Mouse (Mus musculus) activated CD4-positive, CD25-positive, alpha-beta regulatory T cell, adult 4 months (primary cell): ENCODE data around the gene Ell. TPM values are rescaled to one million over a fixed set of nuclear protein-coding genes. Genes with fewer than 3 reads are reported as not detected.
A peak's percentile ranks its signal among the peaks of the same experiment; 100 is the strongest.
"Not testable (repeated sequence)": the region's sequence is repeated elsewhere in the genome, so short reads cannot be mapped to it uniquely, and the experiment has no call there.

ENCODE experiments used
- ATAC-seq: one replicate; pipeline ENCODE4 v1.8.0; 2017
- polyA plus RNA-seq, 2 experiments: library from polyadenylated mRNA; unstranded; fragments of 100-300 nt; shearing (Covaris generic); gene quantifications; one replicate each; pipeline ENCODE4 v1.2.1; 2017

Ell gene
- polyA plus RNA-seq, 2 experiments from 2014 or later: 27.8 to 35.2 TPM

DNA sequence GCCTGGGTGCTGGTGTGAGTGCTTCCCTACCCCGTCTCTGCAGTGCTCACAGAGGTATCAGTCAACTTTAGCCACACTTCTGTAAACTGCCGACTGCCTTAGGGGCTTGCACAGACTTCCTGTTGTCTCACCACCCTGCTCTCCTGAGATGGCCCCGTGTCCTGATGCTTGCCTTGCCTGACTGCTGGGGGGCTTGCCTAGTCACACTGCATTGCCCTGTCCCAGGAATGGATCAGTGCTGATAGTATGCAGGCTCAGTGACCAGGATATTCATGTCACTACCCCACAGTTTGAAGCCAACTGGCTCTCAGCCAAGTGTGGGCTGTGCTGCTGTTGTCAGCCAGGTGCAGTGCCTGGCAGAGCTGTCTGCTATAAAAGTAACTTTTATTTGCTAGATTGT is 26.3 kb downstream of the Ell start:
- ATAC-seq: no peak

DNA sequence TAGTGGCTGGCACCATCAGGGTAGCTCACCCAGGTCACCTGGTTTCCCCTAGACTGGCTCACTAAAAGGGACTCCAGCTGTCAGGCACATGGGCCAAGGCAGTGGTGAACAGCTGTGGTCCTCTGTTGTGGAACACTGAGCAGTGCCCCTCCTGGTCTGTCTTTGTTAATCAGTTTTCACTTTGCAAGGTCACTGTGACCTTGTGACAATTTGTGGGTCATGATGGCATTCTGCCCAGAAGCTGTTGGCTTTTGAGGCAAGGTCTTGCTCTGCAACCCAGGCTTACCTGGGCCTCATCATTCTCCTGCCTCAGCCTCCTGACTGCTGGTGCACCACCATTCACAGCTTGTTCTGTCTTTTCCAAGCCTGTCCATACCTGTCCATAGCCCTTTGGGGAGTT is 31.1 kb downstream of the Ell start:
- no peak for ATAC-seq

DNA sequence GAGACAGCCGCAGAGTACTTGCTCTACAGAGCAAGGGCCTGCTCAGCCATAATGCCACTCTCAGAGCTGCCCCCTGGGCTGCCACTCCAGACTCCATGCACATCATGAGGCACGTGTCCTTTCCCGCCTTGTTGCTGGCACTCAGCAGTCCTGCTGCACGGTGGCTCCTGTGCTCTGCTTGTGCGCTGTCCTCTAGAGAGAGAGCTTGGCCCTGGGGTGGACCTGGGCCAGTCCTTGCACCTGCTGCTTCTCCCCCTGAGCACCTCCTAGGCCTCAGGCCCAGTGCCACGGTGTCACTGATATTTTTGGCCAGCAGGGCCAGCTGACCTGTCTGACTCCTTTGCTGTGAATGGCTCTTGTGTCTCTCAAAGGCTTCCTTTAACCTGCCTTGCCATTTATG is 31.7 kb downstream of the Ell start:
- ATAC-seq: no peak

DNA sequence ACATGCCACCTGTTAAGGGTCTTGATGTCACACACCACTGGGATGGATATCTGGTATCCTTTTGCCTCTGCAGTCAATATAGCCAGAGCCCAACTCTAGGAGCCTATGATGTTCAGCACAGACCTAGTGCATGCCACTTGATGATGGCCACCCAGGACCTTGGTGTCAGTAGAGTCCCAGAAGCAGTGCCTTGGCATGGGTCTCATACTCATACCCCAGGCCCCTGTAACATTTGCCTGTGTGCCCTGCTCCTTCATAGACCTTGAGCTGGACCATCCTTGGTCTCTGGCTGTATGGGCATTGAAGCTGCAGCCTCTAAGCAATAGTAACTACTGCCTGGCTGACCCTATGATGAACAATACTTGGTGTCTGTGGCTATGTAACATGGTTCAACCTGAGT is 35.0 kb downstream of the Ell start:
- no peak for ATAC-seq

DNA sequence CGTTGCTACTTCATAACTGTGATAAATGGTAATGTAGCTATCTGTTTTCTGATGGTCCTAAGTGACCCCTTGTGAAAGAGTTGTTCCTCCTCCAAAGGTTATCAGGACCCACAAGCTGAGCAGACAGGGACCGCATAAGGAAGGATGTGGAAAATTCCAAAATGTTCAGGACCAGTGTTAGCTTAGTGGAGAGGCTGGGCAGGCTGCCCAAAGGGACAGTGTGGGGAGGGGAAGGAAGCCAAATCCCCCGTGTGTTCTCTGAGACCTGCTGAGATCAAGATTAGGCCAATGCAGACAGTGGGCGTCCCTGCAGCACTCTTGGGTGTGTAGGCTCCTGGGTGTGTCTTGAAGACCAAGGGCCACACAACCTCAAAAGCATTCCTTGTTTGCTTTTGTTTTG is 35.7 kb downstream of the Ell start:
- no peak for ATAC-seq

DNA sequence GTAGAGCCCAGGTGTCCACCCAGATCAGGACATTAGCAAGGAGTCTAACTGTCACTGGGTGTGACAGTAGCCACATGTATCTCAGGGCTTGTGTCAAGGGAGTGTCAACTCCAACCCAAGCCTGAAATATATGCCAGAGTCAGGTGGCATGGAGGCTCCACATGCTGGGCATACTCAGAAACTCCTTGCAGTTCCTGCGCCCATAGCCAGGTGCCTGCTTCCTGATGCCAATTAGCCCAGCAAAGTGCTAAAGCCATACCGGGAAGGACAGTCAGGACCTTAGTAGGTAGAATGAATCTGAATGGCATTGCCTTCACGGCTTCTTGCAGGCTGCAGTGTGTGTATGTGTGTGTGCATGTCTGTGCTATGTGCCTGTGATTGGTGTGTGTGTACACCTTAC is 38.0 kb downstream of the Ell start:
- no peak for ATAC-seq

DNA sequence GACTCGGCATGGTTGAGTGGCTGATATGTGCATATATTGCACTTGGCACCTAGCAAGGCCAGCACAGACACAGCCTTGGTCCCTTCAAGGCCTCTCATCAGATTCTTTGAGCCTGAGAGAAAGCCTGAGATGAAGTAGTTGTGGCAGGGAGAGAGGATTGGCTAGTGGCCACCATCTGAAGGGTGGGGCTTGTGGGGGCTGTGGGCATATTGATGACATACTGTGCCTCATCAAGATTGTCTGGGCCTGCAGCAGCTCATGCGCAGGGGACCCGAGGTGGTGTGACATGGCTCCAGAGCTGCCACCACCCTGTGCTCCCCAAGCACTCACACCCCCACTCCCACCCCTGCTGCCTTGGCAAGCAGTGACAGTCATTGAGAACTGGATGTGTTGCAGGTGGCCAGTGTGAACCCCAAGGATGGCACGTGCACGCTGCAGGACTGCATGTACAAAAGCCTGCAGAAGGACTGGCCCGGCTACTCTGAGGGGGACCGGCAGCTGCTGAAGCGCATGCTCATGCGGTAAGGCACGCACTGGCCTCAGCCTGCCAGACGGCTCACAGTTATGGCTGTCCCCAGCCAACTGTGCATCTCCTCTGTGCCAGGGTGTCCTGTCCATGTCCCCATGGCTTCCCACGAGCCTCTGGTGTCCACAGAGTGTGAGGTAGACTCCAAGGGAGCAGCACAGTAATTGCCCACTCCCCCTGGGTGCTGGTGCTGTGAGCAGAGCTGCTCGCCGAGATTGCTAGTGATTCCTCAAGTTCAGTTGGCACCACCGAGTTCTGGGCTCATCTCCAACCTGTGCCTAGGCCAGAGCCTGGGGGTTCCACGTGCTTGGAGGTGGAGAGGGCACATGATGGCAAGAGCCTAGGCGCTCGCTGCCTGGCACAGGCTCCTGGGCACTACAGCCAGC is 44.5 kb downstream of the Ell start:
- no peak for ATAC-seq

DNA sequence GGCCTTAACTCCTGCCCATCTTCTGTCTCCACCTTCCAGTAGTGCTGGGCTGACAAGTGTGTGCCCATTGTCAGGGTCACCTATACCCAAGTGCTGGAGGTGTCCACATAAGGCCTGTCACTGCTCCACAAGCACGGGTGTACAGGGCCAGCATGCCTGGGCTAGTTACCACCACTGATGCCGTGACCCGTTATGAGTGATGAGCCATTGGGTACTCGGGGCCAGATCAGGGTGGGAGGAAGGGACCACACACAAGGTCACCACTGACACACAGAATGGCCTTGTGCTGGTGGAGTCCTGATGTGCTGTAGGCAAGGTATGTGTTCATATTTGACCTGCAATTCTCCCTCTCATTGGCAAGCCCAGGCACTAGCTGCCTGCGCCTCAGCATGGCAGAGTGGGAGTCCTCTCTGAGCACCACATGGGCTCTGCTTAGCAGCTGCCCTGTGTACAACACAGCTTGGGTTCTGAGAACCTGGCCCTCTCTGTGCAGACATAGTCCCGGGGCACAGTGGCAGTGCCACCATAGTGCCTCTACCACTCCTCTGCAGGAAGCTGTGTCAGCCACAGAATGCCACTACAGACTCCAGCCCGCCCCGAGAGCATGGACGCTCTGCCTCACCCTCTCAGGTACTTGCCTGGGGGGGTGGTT is 45.5 kb downstream of the Ell start:
- ATAC-seq: no peak

DNA sequence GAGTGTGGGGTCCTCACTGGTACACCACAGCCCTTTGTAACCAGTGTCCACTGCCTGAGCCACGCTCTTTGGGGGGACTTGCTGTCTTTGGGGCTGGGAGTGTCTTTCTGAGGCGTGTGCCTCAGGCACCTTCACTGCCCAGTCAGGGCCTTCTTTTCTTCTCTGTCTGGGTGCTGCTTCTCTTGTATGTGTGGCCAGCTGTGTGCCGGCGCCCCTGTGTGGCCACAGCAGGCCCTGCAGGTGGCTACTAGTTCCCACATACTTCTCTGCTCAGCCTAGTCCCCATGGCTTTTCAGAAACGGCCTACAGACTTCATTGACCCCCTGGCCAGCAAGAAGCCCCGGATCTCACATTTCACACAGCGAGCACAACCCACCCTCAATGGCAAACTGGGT is 46.0 kb downstream of the Ell start:
- ATAC-seq: no peak

DNA sequence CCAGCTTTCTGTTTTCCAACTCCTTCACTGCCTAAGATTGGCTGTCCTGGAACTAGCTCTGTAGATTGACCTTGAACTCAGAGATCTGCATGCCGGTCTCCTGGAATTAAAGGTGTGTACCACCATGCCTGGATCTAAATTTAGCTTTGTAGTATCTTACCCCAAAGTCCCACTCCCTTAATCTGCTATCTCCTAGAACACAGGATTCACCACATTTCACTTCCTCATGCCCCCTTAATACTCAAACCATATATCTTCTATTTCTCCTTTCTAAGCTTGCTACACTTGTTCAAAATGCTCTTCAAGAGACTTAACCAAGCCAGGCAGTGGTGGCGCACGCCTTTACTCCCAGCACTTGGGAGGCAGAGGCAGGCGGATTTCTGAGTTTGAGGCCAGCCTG is 48.7 kb downstream of the Ell start:
- not testable (repeated sequence) for ATAC-seq

DNA sequence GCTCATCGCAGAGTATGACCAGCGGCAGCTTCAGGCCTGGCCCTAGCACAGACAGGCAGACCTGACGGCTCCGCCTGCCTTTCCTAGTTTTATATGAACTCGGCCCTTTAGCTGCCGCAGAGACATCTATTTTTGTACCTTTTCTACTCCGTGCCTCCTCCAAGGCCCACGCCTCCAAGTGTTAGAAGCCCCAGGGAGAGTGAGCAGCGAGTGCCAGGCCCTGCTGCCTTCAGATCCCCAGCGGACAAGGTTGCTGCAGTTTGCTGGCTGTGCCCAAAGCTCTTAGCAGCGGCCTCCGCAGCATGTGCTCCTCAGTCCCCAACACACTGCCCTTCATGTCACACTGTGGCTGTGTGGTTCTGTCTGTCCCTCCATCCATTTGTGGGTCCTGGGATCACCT is 52.3 kb downstream of the Ell start:
- ATAC-seq: no peak

DNA sequence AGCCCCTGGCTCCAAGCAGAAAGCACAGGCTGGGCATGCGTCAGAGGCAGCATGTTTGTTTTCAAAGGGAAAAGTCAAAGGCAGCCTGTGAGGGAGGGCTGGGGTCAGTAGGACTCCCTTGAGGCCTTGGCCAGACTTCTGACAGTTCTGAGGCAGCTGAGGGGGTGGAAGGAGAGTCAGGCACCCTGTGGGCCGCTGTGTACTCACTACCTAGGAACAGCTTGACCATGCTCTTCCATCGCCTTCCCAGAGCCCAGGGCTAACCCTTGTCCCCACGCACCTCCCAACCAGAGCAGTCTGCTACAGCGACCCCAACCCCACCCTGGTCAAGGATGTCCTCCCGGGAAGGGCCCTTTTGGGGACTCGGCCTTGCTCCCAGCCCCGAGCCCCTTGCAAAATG is 53.9 kb downstream of the Ell start:
- no peak for ATAC-seq

DNA sequence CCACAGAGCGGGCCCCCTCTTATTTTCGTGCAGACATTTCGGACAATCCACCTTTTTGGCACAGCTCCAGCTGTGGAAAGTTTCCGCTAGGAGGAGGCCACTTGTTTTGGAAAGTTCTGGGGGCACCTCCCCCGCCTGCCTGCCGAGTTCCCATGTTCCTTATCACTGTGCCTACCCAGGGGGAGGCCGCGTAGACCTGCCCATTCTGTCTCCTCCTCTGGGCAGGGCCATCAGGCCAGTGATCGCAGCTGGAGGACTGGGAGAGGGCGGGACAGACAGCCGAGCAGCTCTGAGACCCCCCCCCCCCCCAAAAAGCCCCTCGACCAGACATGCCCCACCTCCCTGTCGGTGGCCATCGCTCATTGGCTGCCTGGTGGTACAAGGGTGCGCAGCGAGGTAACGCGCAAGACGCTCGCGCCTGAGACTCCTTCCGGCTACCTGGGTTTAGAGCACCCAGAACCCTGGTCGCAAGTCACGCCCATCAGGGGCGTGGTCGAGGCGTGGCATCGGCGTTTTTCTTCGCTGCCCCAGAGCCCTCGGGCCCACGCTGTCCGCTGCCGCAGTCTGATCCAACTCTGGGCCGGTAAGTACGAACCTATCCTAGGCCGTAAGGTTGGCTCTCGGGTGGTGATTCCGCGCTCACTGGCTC is 54.8 kb downstream of the Ell start, which contains the start of gene Isyna1:
Gene Isyna1 (plus strand): TSS at position 413 of the 649 bp plus-strand sequence.
- ATAC-seq: peak; percentile 97

DNA sequence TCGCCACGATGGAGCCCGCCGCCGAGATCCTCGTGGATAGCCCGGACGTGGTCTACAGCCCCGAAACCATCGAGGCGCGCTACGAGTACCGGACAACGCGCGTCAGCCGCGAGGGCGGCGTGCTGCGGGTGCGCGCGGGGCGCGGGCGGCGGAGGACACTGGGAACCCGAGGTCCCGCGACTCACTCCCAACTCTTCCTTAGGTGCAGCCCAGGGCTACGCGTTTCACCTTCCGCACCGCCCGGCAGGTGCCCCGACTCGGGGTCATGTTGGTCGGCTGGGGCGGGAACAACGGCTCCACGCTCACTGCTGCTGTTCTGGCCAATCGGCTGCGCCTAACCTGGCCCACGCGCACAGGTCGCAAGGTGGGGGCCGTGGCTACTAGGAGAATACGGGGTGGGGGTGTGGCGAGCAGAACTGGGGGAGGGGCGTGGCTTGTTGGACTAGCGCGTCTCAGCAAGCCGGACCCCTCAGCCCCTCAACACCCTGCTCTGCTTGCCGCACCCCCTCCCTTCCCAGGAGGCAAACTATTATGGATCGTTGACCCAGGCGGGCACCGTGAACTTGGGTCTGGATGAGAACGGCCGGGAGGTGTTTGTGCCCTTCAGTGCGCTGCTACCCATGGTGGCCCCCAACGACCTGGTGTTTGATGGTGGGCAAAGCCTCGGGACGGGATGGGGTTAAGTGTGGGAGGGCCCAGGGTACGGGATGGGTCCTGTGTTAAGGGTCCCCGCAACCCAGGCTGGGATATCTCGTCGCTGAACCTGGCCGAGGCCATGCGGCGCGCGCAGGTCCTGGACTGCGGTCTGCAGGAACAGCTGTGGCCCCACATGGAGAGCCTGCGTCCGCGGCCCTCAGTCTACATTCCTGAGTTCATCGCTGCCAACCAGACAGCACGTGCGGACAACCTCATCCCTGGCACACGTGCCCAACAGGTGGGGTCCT is 55.6 kb downstream of the Ell start:
- peak; percentile 28 for ATAC-seq

DNA sequence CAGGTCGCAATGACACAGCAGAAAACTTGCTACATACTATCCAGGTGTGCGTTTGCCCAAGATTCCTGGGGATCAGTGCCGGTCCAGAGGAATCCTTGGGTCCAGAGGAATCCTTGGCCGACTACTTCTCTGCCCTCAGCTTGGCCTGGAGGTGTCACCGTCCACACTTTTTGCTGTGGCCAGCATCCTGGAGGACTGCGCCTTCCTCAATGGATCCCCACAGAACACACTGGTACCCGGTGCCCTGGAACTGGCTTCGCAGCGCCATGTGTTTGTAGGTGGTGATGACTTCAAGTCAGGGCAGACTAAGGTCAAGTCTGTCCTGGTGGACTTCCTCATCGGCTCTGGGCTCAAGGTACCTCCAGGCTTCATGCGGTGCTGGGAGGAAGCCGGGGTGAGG is 56.6 kb downstream of the Ell start:
- no peak for ATAC-seq

DNA sequence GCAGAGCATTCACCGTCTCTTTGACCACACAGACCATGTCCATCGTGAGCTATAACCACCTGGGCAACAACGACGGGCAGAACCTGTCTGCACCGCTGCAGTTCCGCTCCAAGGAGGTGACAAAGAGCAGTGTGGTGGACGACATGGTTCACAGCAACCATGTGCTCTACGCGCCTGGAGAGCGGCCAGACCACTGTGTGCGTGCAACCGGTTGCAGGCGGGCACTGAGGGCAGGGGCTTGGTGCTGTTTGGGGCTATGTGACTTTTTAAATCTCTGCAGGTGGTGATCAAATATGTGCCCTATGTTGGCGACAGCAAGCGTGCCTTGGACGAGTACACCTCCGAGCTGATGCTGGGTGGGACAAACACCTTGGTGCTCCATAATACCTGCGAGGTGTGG is 57.0 kb downstream of the Ell start:
- ATAC-seq: no peak

DNA sequence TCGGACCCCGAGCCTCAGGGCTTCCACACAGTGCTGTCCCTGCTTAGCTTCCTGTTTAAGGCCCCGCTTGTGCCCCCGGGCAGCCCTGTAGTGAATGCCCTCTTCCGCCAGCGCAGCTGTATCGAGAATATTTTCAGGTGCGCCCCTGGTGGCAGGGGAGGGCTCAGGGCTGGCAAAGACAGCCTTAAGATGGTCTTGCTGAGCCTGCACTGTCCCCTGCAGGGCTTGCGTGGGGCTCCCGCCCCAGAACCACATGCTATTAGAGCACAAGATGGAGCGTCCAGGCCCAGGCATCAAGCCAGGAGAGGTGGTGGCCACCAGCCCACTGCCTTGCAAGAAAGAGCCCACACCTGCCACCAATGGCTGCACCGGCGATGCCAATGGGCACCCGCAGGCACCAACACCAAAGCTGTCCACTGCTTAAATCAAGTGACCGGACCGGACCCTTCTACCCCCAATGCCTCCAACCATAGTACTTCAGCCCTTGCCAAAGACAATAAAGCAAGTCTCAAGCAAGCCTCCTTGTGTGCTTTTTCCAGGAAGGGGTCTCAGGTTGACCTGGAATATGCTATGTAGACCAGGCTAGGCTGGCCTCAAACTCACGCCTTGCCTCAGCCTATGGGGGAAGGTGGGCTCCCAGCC is 57.6 kb downstream of the Ell start:
- ATAC-seq: no peak

DNA sequence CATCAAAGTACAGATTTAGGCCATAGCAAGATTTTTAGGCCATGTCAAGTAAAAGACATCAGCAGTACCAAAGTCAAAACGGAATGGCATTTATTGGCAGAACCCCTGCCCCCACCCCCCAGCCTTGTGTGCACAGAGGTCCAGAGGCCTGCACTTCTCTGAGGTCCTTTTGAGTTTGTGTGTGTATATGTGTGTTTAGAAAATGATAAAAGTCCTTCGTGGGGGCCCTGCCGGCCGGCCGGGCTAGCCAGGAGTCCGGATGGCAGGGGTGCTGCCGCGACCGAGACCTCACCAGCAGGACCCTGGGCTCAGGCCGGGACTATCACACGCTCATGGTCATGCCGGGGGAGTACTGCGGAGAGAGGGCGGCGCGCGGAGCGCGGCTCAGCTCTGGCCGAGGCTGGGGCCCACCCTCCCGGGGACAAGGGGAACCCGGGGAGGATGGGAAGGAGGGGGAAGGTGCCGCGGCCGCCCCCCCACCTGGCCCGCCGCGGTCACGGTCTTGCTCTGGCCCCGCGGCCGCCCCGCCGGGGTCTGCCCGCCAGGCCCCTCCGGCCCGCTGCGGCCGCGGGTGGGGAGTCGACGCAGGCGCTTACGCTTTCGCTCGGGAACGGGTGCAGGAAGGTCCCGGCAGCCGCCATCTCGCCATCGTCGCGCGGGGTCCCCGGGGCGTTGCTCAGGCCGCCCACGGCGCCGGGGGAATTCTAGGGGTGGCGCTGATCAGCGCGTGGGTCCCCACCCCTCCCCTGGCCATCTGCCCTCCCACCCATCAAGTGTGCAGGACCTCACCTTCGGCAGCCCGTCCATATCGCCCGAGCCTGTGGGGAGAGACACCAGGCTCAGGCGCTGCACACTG is 58.4 kb downstream of the Ell start:
- no peak for ATAC-seq

DNA sequence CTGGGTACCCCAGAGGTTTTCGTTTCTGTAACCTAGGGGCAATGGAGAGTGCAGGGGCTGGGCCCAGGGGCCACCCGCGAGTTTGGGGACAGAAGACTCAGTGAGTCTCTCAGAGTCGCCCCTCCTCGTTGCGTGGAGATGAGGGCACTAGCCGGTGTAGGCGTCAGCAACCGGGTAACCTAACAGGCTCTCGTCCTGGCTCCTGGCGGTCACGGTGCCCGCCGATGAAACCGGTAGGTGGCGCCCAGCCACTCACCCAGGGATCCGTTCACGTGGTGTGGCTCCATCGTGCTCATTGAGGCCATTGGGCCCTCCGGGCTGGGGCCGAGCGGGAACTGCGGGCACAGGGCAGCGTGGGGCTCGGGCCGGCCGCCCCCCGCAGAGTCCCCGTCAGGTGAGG is 59.0 kb downstream of the Ell start:
- no peak for ATAC-seq

DNA sequence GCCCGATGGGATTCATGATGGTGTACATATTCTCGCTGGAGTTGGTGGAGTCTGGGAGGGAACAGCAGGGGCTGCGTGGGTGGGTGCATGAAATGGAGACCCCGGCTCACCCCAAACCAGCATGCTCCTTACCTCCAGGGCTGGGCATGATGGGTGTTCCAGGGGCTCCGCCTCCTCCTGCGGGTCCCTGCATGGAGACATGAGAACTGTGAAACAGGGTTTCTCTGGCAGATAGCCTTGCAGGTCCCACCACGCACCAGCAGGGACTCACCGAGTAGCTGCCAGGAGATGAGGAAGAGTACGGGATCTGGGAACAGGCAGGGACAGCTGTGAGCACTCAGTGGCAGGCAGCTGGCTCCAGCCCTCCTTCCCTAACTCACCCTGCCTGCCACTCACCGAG is 59.5 kb downstream of the Ell start:
- no peak for ATAC-seq
